Mouse (Mus musculus) stomach, postnatal 0 days (tissue): ENCODE measurements at regions not wholly inside any gene's neighbourhood (a gene's known extent, or its start where the extent isn't known, plus 50 kb on each side); places are given as distances from the start of the nearest gene placed in this dataset.

Experiments used
- ATAC-seq: fragments of 200-750 bp; cut with Nextera tagmentation; 2 replicates; pipeline ENCODE4 v1.8.0; 2017; ENCODE audit not compliant: low FRiP score, low TSS enrichment
- DNase-seq: peaks from one replicate; pipeline ENCODE4 v3.0.0-alpha.2; 2016; ENCODE audit warnings: low spot score
- H3K27ac ChIP-seq: fragments of 300-500 bp; sonication (generic); replicated peaks from 2 replicates; pipeline ENCODE4 v1.5.1; 2014; ENCODE audit warnings: mild to moderate bottlenecking, control low read depth
- H3K27me3 ChIP-seq: fragments of 300-500 bp; sonication (generic); 2 replicates; pipeline ENCODE4 v1.6.1; 2014; ENCODE audit warnings: low read length; ENCODE audit not compliant: control insufficient read depth, insufficient read depth
- H3K36me3 ChIP-seq: fragments of 300-500 bp; sonication (generic); 2 replicates; pipeline ENCODE4 v1.6.1; 2014; ENCODE audit warnings: low read length, mixed read lengths; ENCODE audit not compliant: control insufficient read depth, insufficient read depth
- H3K4me1 ChIP-seq: fragments of 300-500 bp; sonication (generic); replicated peaks from 2 replicates; pipeline ENCODE4 v1.6.1; 2014; ENCODE audit warnings: antibody characterized with exemption; ENCODE audit not compliant: control insufficient read depth, insufficient read depth
- H3K4me2 ChIP-seq: fragments of 300-500 bp; sonication (generic); replicated peaks from 2 replicates; pipeline ENCODE4 v1.6.1; 2014; ENCODE audit warnings: low read depth, mild to moderate bottlenecking, control low read depth, moderate library complexity
- H3K4me3 ChIP-seq: fragments of 300-500 bp; sonication (generic); 2 replicates; pipeline ENCODE4 v1.5.1; 2014; ENCODE audit warnings: low read depth, low read length, control low read depth
- H3K9ac ChIP-seq: fragments of 300-500 bp; sonication (generic); 2 replicates; pipeline ENCODE4 v1.6.1; 2014; ENCODE audit warnings: mild to moderate bottlenecking, low read length, control low read depth, mixed read lengths
- H3K9me3 ChIP-seq: fragments of 300-500 bp; sonication (generic); 2 replicates; pipeline ENCODE4 v1.6.1; 2016; ENCODE audit warnings: low read length; ENCODE audit not compliant: control insufficient read depth
- CTCF ChIP-seq: IDR thresholded peaks from 2 replicates; pipeline ENCODE4 v1.5.1; 2016; ENCODE audit warnings: antibody characterized with exemption, low read depth, mild to moderate bottlenecking, moderate library complexity
- EP300 ChIP-seq: optimal IDR thresholded peaks from 2 replicates; pipeline ENCODE3; 2016; ENCODE audit warnings: antibody characterized with exemption
- WGBS: fragments of 180-500 bp; shearing (Covaris S2); extraction: QIAGEN DNeasy Blood & Tissue Kit; methylation state at CpG from one replicate; pipeline ENCODE4 v1.1.7; 2014; 5-methylcytosine and 5-hydroxymethylcytosine counted together

DNA sequence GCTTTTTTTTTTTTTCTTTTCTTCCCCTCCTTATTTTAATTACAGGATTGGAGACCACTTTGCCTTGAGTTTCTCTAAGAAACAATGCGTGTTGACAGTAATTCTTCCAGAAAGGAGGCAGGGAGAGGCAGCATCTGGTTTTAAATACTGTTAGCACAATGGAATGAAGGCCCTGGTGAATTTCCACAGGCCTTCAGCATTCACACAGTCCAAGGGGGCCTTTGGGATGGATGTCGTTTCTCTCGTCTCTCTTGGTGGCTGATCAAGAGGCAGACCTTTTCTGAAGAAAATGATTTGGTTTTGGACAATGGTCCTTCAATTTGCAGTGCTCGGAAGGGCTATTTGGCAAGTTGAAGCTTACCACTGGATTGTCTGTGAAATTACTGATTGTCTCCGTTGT is 321.4 kb downstream of the Lmx1a start:
- no peak overlapping the region for H3K27ac ChIP-seq
- no peaks in the 10 kb centered on the region for H3K36me3 ChIP-seq
- ATAC-seq, result no peak
- 77% methylated on average over 5 of the region's 5 CpGs for WGBS
- H3K4me3 ChIP-seq, result no peak overlapping the region
- H3K4me1 ChIP-seq, result no peaks in the 10 kb centered on the region; the same call in 1 of the 2 replicates
- no peaks in the 10 kb centered on the region for H3K27me3 ChIP-seq
- H3K9ac ChIP-seq, result no peak overlapping the region
- no peaks in the 10 kb centered on the region for H3K9me3 ChIP-seq
- H3K4me2 ChIP-seq, result no peak overlapping the region
- TF ChIP-seq EP300, result no peak
- no peak for TF ChIP-seq CTCF
- no peak for DNase-seq

- H3K9ac ChIP-seq, result no peak overlapping the region
- no peak for DNase-seq
- no peaks in the 10 kb centered on the region for H3K27me3 ChIP-seq
- H3K4me2 ChIP-seq, result no peak overlapping the region
- TF ChIP-seq CTCF, result no peak
- no peak for TF ChIP-seq EP300
- no peak overlapping the region for H3K4me3 ChIP-seq
- no peak for ATAC-seq
- H3K27ac ChIP-seq, result no peak overlapping the region
- H3K9me3 ChIP-seq, result no peaks in the 10 kb centered on the region
- no peaks in the 10 kb centered on the region; the same call in 1 of the 2 replicates for H3K4me1 ChIP-seq
- WGBS, result 49% methylated on average over 4 of the region's 4 CpGs
- H3K36me3 ChIP-seq, result no peaks in the 10 kb centered on the region
These were observed 323.0 kb downstream of the Lmx1a start for GRCm38 (mm10) chr1:168012069-168012468.

GRCm38 (mm10) chr1:168012611-168013010 is 323.6 kb downstream of the Lmx1a start:
- 50% methylated on average over 5 of the region's 5 CpGs for WGBS
- Histone ChIP-seq H3K36me3 (no peaks in the 10 kb centered on the region), H3K4me2 (no peak overlapping the region), H3K9me3 (no peaks in the 10 kb centered on the region), H3K27me3 (no peaks in the 10 kb centered on the region), H3K4me3 (no peak overlapping the region), H3K9ac (no peak overlapping the region), H3K4me1 (no peaks in the 10 kb centered on the region; the same call in 1 of the 2 replicates), H3K27ac (no peak overlapping the region)
- ATAC-seq, result no peak
- no peak for TF ChIP-seq CTCF
- TF ChIP-seq EP300, result no peak
- no peak for DNase-seq

DNA sequence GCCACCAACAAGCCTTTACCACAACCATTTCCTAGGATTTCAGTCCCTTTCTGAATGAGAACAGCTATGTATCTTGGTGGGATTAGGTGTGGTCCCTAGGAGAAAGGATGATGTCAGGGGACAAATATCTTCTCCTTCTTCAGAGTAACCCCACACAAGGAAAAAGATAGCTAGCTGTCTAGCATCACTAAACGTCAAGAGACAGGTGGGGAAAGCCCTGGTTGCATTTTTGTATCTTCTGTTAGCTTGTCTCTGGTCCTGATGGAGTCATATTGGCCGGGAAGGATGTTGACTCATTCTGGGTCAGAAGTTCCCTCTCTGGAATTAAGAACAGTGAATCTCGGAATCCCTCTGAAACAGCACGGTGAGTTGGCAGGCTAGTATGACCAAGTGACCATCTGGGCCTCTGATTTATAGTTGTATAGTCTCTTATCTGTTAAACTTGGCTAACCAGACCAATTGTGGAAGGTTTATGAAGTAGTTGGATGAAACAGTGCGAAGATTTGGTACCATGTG is 327.4 kb downstream of the Lmx1a start:
- TF ChIP-seq CTCF, result no peak
- TF ChIP-seq EP300, result no peak
- no peaks in the 10 kb centered on the region for H3K9me3 ChIP-seq
- no peak overlapping the region for H3K4me3 ChIP-seq
- H3K27ac ChIP-seq, result no peak overlapping the region
- no peak for ATAC-seq
- H3K9ac ChIP-seq, result no peak overlapping the region
- H3K4me2 ChIP-seq, result no peak overlapping the region
- no peaks in the 10 kb centered on the region for H3K27me3 ChIP-seq
- WGBS, result 69% methylated on average over 5 of the region's 5 CpGs
- DNase-seq, result no peak
- no peaks in the 10 kb centered on the region for H3K36me3 ChIP-seq
- no peaks in the 10 kb centered on the region; the same call in 1 of the 2 replicates for H3K4me1 ChIP-seq

DNA sequence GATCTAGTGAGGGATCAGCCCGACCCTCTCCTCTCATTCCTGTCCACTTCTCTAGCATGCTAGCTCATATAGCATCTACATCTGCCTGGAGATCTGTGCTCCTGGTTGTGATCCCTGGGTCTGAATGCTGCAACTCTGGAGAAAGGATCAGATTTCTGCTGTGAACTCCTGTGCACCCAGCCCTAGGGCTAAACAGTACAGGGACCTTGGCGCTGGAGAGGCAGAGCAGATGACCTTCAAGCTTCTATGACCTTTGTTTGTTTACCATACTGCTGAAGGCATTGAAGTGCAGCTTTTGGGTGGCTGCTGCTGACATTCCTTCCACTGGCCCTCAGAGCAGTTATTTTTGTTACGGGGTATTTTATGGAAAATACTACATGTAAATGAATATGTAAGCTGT is 337.4 kb downstream of the Lmx1a start:
- no peaks in the 10 kb centered on the region for H3K9me3 ChIP-seq
- ATAC-seq, result no peak
- no peak overlapping the region for H3K9ac ChIP-seq
- no peaks in the 10 kb centered on the region for H3K36me3 ChIP-seq
- WGBS, result 62% methylated on average over 3 of the region's 3 CpGs
- H3K4me3 ChIP-seq, result no peak overlapping the region
- H3K4me2 ChIP-seq, result no peak overlapping the region
- H3K4me1 ChIP-seq, result no peaks in the 10 kb centered on the region
- H3K27me3 ChIP-seq, result no peaks in the 10 kb centered on the region
- no peak for DNase-seq
- TF ChIP-seq CTCF, result no peak
- no peak for TF ChIP-seq EP300
- H3K27ac ChIP-seq, result no peak overlapping the region

GRCm38 (mm10) chr1:168044765-168045164 is 355.7 kb downstream of the Lmx1a start:
- H3K4me3 ChIP-seq, result no peak overlapping the region
- no peak overlapping the region for H3K27ac ChIP-seq
- H3K27me3 ChIP-seq, result no peaks in the 10 kb centered on the region
- ATAC-seq (no peak), DNase-seq (no peak)
- no peaks in the 10 kb centered on the region for H3K9me3 ChIP-seq
- H3K9ac ChIP-seq, result no peak overlapping the region
- H3K4me2 ChIP-seq, result no peak overlapping the region
- TF ChIP-seq CTCF (no peak), EP300 (no peak)
- WGBS, result 67% methylated on average over 10 of the region's 10 CpGs
- no peaks in the 10 kb centered on the region for H3K36me3 ChIP-seq
- H3K4me1 ChIP-seq, result no peaks in the 10 kb centered on the region
